Mouse (Mus musculus) midbrain, embryonic 15.5 days (tissue): ENCODE data around the gene Cd274. TPM values are rescaled to one million over a fixed set of nuclear protein-coding genes. Genes with fewer than 3 reads are reported as not detected.
A peak's percentile ranks its signal among the peaks of the same experiment; 100 is the strongest.

Experiments used
- ATAC-seq: fragments of 200-750 bp; cut with Nextera tagmentation; replicated peaks from 2 replicates; pipeline ENCODE4 v1.8.0; 2017; ENCODE audit warnings: moderate TSS enrichment
- H3K27ac ChIP-seq: fragments of 300-500 bp; sonication (generic); 2 replicates; pipeline ENCODE4 v1.5.1; 2015; ENCODE audit warnings: mild to moderate bottlenecking, inconsistent platforms
- H3K27me3 ChIP-seq: fragments of 300-500 bp; sonication (generic); replicated peaks from 2 replicates; pipeline ENCODE4 v1.6.1; 2015; ENCODE audit warnings: inconsistent platforms
- H3K36me3 ChIP-seq: fragments of 300-500 bp; sonication (generic); replicated peaks from 2 replicates; pipeline ENCODE4 v1.6.1; 2015; ENCODE audit warnings: inconsistent platforms
- H3K4me1 ChIP-seq: fragments of 300-500 bp; sonication (generic); 2 replicates; pipeline ENCODE4 v1.6.1; 2015; ENCODE audit warnings: inconsistent platforms
- H3K4me2 ChIP-seq: fragments of 300-500 bp; sonication (generic); 2 replicates; pipeline ENCODE4 v1.6.1; 2015; ENCODE audit warnings: inconsistent platforms, mild to moderate bottlenecking, moderate library complexity
- H3K4me3 ChIP-seq: fragments of 300-500 bp; sonication (generic); 2 replicates; pipeline ENCODE4 v1.5.1; 2015; ENCODE audit warnings: mild to moderate bottlenecking, inconsistent platforms
- H3K9ac ChIP-seq: fragments of 300-500 bp; sonication (generic); 2 replicates; pipeline ENCODE4 v1.6.1; 2015; ENCODE audit warnings: mild to moderate bottlenecking, inconsistent platforms
- H3K9me3 ChIP-seq: fragments of 300-500 bp; sonication (generic); 2 replicates; pipeline ENCODE4 v1.6.1; 2016; ENCODE audit warnings: inconsistent platforms
- WGBS: fragments of 180-500 bp; shearing (Covaris S2); methylation state at CpG from one replicate; pipeline ENCODE4 v1.1.7; 2015; ENCODE audit warnings: mixed read lengths; 5-methylcytosine and 5-hydroxymethylcytosine counted together
- polyA plus RNA-seq: library from polyadenylated mRNA; unstranded; fragments of >200 nt; fragmentation: Nextera tagmentation; extraction: Ambion mirVana; gene quantifications from 2 replicates; pipeline ENCODE4 v1.2.1, GENCODE M21; 2015

Gene Cd274
- polyA plus RNA-seq, 1 experiment from 2014 or later: 0.83 TPM

- Histone ChIP-seq H3K4me1 (no peaks in the 10 kb centered on the region), H3K9me3 (no peaks in the 10 kb centered on the region), H3K36me3 (no peaks in the 10 kb centered on the region), H3K27ac (no peak overlapping the region), H3K27me3 (no peaks in the 10 kb centered on the region), H3K9ac (no peak overlapping the region), H3K4me3 (no peak overlapping the region), H3K4me2 (no peak overlapping the region)
- ATAC-seq: no peak
- 91% methylated on average over 9 of the region's 9 CpGs for WGBS
These were observed 17.2 kb downstream of the Cd274 start for GRCm38 (mm10) chr19:29384412-29384811.

GRCm38 (mm10) chr19:29384994-29385393, 17.7 kb downstream of the Cd274 start:
- WGBS: 85% methylated on average over 6 of the region's 6 CpGs
- H3K9me3 ChIP-seq: no peaks in the 10 kb centered on the region
- H3K4me2 ChIP-seq: no peak overlapping the region
- H3K27ac ChIP-seq: no peak overlapping the region
- H3K36me3 ChIP-seq: no peaks in the 10 kb centered on the region
- no peaks in the 10 kb centered on the region for H3K27me3 ChIP-seq
- no peak for ATAC-seq
- no peak overlapping the region for H3K4me3 ChIP-seq
- H3K4me1 ChIP-seq: no peaks in the 10 kb centered on the region
- H3K9ac ChIP-seq: no peak overlapping the region

GRCm38 (mm10) chr19:29385822-29386221, 18.6 kb downstream of the Cd274 start:
- H3K9ac ChIP-seq: no peak overlapping the region
- ATAC-seq: peak; percentile 75; the same call in 1 of the 2 replicates
- no peaks in the 10 kb centered on the region for H3K4me1 ChIP-seq
- H3K9me3 ChIP-seq: no peaks in the 10 kb centered on the region
- WGBS: 71% methylated on average over 4 of the region's 4 CpGs
- H3K4me3 ChIP-seq: no peak overlapping the region
- no peaks in the 10 kb centered on the region for H3K36me3 ChIP-seq
- H3K27me3 ChIP-seq: no peaks in the 10 kb centered on the region
- no peak overlapping the region for H3K27ac ChIP-seq
- H3K4me2 ChIP-seq: no peak overlapping the region

GRCm38 (mm10) chr19:29388818-29389217, 21.6 kb downstream of the Cd274 start:
- Histone ChIP-seq H3K4me2 (no peak overlapping the region), H3K36me3 (no peaks in the 10 kb centered on the region), H3K27me3 (no peaks in the 10 kb centered on the region), H3K9me3 (no peaks in the 10 kb centered on the region), H3K4me1 (no peaks in the 10 kb centered on the region), H3K9ac (no peak overlapping the region), H3K27ac (no peak overlapping the region), H3K4me3 (no peak overlapping the region)
- 90% methylated on average over 1 of the region's 1 CpGs for WGBS
- no peak for ATAC-seq

- Histone ChIP-seq H3K4me1 (no peaks in the 10 kb centered on the region), H3K4me2 (no peak overlapping the region), H3K27me3 (no peaks in the 10 kb centered on the region), H3K36me3 (no peaks in the 10 kb centered on the region), H3K27ac (no peak overlapping the region), H3K9ac (no peak overlapping the region), H3K4me3 (no peak overlapping the region), H3K9me3 (no peaks in the 10 kb centered on the region)
- WGBS: 90% methylated on average over 5 of the region's 5 CpGs
- ATAC-seq: no peak
These were observed 23.2 kb downstream of the Cd274 start for GRCm38 (mm10) chr19:29390483-29390882.

- Histone ChIP-seq H3K4me3 (no peak overlapping the region), H3K4me1 (no peaks in the 10 kb centered on the region), H3K9me3 (no peaks in the 10 kb centered on the region), H3K4me2 (no peak overlapping the region), H3K27ac (no peak overlapping the region), H3K36me3 (no peaks in the 10 kb centered on the region), H3K9ac (no peak overlapping the region), H3K27me3 (no peaks in the 10 kb centered on the region)
- ATAC-seq: no peak
- WGBS: 79% methylated on average over 4 of the region's 4 CpGs
These were observed 24.0 kb downstream of the Cd274 start for GRCm38 (mm10) chr19:29391279-29391678.

GRCm38 (mm10) chr19:29393333-29393732, 26.1 kb downstream of the Cd274 start:
- no peaks in the 10 kb centered on the region for H3K4me1 ChIP-seq
- WGBS: 93% methylated on average over 9 of the region's 9 CpGs
- no peak overlapping the region for H3K9ac ChIP-seq
- H3K27ac ChIP-seq: no peak overlapping the region
- no peaks in the 10 kb centered on the region for H3K36me3 ChIP-seq
- ATAC-seq: no peak
- no peak overlapping the region for H3K4me2 ChIP-seq
- H3K4me3 ChIP-seq: no peak overlapping the region
- H3K27me3 ChIP-seq: no peaks in the 10 kb centered on the region
- no peaks in the 10 kb centered on the region for H3K9me3 ChIP-seq

GRCm38 (mm10) chr19:29394721-29395120, 27.5 kb downstream of the Cd274 start:
- no peak for ATAC-seq
- H3K27ac ChIP-seq: no peak overlapping the region
- H3K36me3 ChIP-seq: no peaks in the 10 kb centered on the region
- H3K9ac ChIP-seq: no peak overlapping the region
- no peak overlapping the region for H3K4me3 ChIP-seq
- no peak overlapping the region for H3K4me2 ChIP-seq
- H3K4me1 ChIP-seq: no peaks in the 10 kb centered on the region
- 92% methylated on average over 2 of the region's 2 CpGs for WGBS
- no peaks in the 10 kb centered on the region for H3K27me3 ChIP-seq
- 0 out of 2 replicates have a peak, but pooled peaks cover 5% of the 10 kb centered on the region for H3K9me3 ChIP-seq

GRCm38 (mm10) chr19:29396353-29396752, 29.1 kb downstream of the Cd274 start:
- WGBS: 82% methylated on average over 1 of the region's 1 CpGs
- no peak for ATAC-seq
- Histone ChIP-seq H3K4me3 (no peak overlapping the region), H3K4me1 (no peaks in the 10 kb centered on the region), H3K4me2 (no peak overlapping the region), H3K9me3 (0 out of 2 replicates have a peak, but pooled peaks cover 5% of the 10 kb centered on the region), H3K9ac (no peak overlapping the region), H3K36me3 (no peaks in the 10 kb centered on the region), H3K27ac (no peak overlapping the region), H3K27me3 (no peaks in the 10 kb centered on the region)

- no peaks in the 10 kb centered on the region for H3K36me3 ChIP-seq
- H3K4me1 ChIP-seq: no peaks in the 10 kb centered on the region; the same call in 1 of the 2 replicates
- no peak overlapping the region for H3K4me3 ChIP-seq
- H3K27ac ChIP-seq: no peak overlapping the region
- WGBS: 88% methylated on average over 4 of the region's 4 CpGs
- H3K9ac ChIP-seq: no peak overlapping the region
- ATAC-seq: no peak
- no peaks in the 10 kb centered on the region for H3K27me3 ChIP-seq
- 0 out of 2 replicates have a peak, but pooled peaks cover 5% of the 10 kb centered on the region for H3K9me3 ChIP-seq
- H3K4me2 ChIP-seq: no peak overlapping the region
These were observed 32.5 kb downstream of the Cd274 start for GRCm38 (mm10) chr19:29399786-29400185.

- no peaks in the 10 kb centered on the region; the same call in 1 of the 2 replicates for H3K4me1 ChIP-seq
- ATAC-seq: no peak
- no peak overlapping the region for H3K27ac ChIP-seq
- no peaks in the 10 kb centered on the region for H3K36me3 ChIP-seq
- no peaks in the 10 kb centered on the region for H3K27me3 ChIP-seq
- no peak overlapping the region for H3K4me2 ChIP-seq
- no peak overlapping the region for H3K9ac ChIP-seq
- WGBS: 90% methylated on average over 3 of the region's 3 CpGs
- H3K4me3 ChIP-seq: no peak overlapping the region
- 0 out of 2 replicates have a peak, but pooled peaks cover 5% of the 10 kb centered on the region for H3K9me3 ChIP-seq
These were observed 33.2 kb downstream of the Cd274 start for GRCm38 (mm10) chr19:29400466-29400865.

- no peak overlapping the region for H3K27ac ChIP-seq
- H3K9ac ChIP-seq: no peak overlapping the region
- H3K9me3 ChIP-seq: 0 out of 2 replicates have a peak, but pooled peaks cover 5% of the 10 kb centered on the region
- no peak for ATAC-seq
- H3K4me3 ChIP-seq: no peak overlapping the region
- H3K4me1 ChIP-seq: no peaks in the 10 kb centered on the region; the same call in 1 of the 2 replicates
- 88% methylated on average over 4 of the region's 4 CpGs for WGBS
- no peak overlapping the region for H3K4me2 ChIP-seq
- H3K36me3 ChIP-seq: no peaks in the 10 kb centered on the region
- H3K27me3 ChIP-seq: no peaks in the 10 kb centered on the region
These were observed 35.4 kb downstream of the Cd274 start for GRCm38 (mm10) chr19:29402621-29403020.

GRCm38 (mm10) chr19:29403251-29403650, 36.0 kb downstream of the Cd274 start:
- Histone ChIP-seq H3K4me1 (no peaks in the 10 kb centered on the region; the same call in 1 of the 2 replicates), H3K27ac (no peak overlapping the region), H3K9ac (no peak overlapping the region), H3K4me3 (no peak overlapping the region), H3K9me3 (0 out of 2 replicates have a peak, but pooled peaks cover 5% of the 10 kb centered on the region), H3K36me3 (no peaks in the 10 kb centered on the region), H3K4me2 (no peak overlapping the region), H3K27me3 (no peaks in the 10 kb centered on the region)
- 93% methylated on average over 4 of the region's 4 CpGs for WGBS
- no peak for ATAC-seq
